Mouse (Mus musculus) limb, embryonic 15.5 days (tissue): ENCODE measurements around the gene Prr12. TPM values are rescaled to one million over a fixed set of nuclear protein-coding genes. Genes with fewer than 3 reads are reported as not detected.

Experiments
- ATAC-seq: fragments of 200-750 bp; cut with Nextera tagmentation; 2 replicates; pipeline ENCODE4 v1.8.0; 2017; ENCODE audit warnings: low read depth, moderate TSS enrichment; ENCODE audit not compliant: insufficient number of reproducible peaks, low FRiP score, low TSS enrichment
- H3K27ac ChIP-seq: fragments of 300-500 bp; sonication (generic); 2 replicates; pipeline ENCODE4 v1.5.1; 2015; ENCODE audit warnings: moderate library complexity, mild to moderate bottlenecking, inconsistent platforms
- H3K27me3 ChIP-seq: fragments of 300-500 bp; sonication (generic); 2 replicates; pipeline ENCODE4 v1.6.1; 2015; ENCODE audit warnings: inconsistent platforms
- H3K36me3 ChIP-seq: fragments of 300-500 bp; sonication (generic); 2 replicates; pipeline ENCODE4 v1.6.1; 2015; ENCODE audit warnings: inconsistent platforms
- H3K4me1 ChIP-seq: fragments of 300-500 bp; sonication (generic); 2 replicates; pipeline ENCODE4 v1.6.1; 2015; ENCODE audit warnings: inconsistent platforms
- H3K4me2 ChIP-seq: fragments of 300-500 bp; sonication (generic); 2 replicates; pipeline ENCODE4 v1.6.1; 2015; ENCODE audit warnings: mild to moderate bottlenecking, inconsistent platforms
- H3K4me3 ChIP-seq: fragments of 300-500 bp; sonication (generic); 2 replicates; pipeline ENCODE4 v1.5.1; 2015; ENCODE audit warnings: mild to moderate bottlenecking, inconsistent platforms
- H3K9ac ChIP-seq: fragments of 300-500 bp; sonication (generic); 2 replicates; pipeline ENCODE4 v1.6.1; 2015; ENCODE audit warnings: inconsistent platforms
- H3K9me3 ChIP-seq: fragments of 300-500 bp; sonication (generic); 2 replicates; pipeline ENCODE4 v1.6.1; 2016; ENCODE audit warnings: inconsistent platforms
- WGBS: fragments of 180-500 bp; shearing (Covaris S2); methylation state at CpG from one replicate; pipeline ENCODE4 v1.1.7; 2015; 5-methylcytosine and 5-hydroxymethylcytosine counted together
- polyA plus RNA-seq: library from polyadenylated mRNA; unstranded; fragments of >200 nt; fragmentation: Nextera tagmentation; extraction: Ambion mirVana; gene quantifications from 2 replicates; pipeline ENCODE4 v1.2.1, GENCODE M21; 2015

Gene Prr12
- polyA plus RNA-seq, 1 experiment from 2014 or later, result 11.5 TPM

DNA sequence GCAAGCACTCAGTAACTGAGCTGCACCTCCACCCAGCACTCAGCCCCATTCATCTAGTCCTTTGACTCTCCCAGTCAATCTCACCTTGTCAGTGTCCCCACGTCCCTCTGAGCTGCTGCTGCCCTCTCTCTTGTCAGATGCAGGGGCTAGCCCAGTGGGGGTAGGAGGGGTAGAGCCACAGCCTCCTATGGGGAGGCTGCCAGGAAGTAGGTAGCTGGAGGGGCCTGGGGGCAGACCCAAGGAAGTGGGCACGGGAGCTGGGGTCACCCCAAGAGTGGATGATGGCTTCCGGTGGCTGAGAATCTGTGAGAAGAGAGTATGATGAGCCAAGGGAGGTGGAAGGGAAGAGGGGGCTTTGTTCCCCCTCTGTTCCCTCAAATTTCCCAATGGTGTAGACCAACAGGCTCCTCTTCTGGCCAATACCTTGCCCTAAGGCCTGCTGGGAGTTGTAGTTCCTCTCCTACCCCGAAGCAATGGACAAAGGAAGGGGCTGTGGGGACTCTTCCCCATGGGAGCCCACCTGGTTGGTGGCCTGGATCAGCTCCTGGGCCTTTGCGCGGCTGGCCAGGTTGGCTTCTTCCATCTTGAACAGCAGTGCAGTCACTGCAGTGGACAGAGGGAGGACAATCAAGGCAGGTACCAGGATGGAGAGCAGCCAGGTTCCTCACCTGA is 47.2 kb downstream of the Prr12 start:
- WGBS, result 86% methylated on average over 6 of the region's 6 CpGs
- ATAC-seq, result no peak
- Histone ChIP-seq H3K27me3 (no peaks in the 10 kb centered on the region), H3K36me3 (peaks cover 98% of the 10 kb centered on the region), H3K4me2 (no peak overlapping the region), H3K4me3 (no peak overlapping the region), H3K9me3 (no peaks in the 10 kb centered on the region), H3K9ac (no peak overlapping the region), H3K27ac (no peak overlapping the region), H3K4me1 (peaks cover 8% of the 10 kb centered on the region; the same call in 1 of the 2 replicates)

DNA sequence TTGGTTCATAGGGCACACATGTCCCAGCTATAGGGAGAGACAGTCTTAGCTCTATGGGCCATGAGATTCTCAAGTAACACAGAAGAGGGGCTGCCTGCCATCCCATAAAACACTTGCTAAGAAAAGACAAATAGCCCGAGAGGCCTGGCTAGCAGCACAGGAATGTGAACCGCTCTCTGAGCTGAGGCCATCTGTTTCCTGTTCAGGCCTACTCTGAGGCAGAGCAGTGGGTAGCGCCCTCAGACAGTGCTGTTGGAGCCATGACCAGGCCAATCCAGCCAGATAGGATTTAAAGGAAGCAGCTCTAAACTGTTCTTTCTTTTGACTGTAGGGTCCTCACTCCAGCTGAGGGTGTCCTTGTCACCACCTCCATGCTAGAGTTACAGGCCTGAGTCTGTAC is 48.1 kb downstream of the Prr12 start:
- Histone ChIP-seq H3K4me3 (no peak overlapping the region), H3K27me3 (no peaks in the 10 kb centered on the region), H3K36me3 (peaks cover 98% of the 10 kb centered on the region), H3K9me3 (no peaks in the 10 kb centered on the region), H3K27ac (0 out of 2 replicates have a peak overlapping the region, but pooled peaks have one; percentile 29), H3K4me2 (no peak overlapping the region), H3K9ac (no peak overlapping the region), H3K4me1 (peaks cover 16% of the 10 kb centered on the region)
- no peak for ATAC-seq
- 31% methylated on average over 3 of the region's 3 CpGs for WGBS

DNA sequence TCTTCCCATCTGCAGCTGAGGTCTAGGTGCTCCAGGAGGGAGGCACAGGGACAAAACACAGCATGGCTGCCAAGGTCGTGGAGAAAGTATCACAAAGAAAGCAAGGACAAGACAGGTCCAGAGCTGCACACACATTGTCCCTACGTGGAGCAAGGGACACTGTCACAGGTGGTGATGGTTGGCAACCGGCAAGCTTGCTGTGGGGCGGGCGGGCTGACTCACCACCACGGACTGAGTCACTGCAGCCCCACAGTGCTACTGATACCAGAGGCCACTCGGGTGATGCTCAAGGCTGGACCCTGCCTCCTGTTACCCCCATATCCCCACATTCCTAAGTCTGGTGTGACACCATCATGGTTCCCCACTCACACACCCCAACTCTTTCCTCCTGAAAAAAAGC is 50.2 kb downstream of the Prr12 start:
- no peaks in the 10 kb centered on the region for H3K27me3 ChIP-seq
- H3K9ac ChIP-seq, result no peak overlapping the region
- peaks cover 78% of the 10 kb centered on the region for H3K36me3 ChIP-seq
- WGBS, result 81% methylated on average over 7 of the region's 7 CpGs
- ATAC-seq, result no peak
- no peak overlapping the region for H3K4me3 ChIP-seq
- H3K4me1 ChIP-seq, result peaks cover 25% of the 10 kb centered on the region
- no peak overlapping the region for H3K4me2 ChIP-seq
- H3K27ac ChIP-seq, result no peak overlapping the region
- no peaks in the 10 kb centered on the region for H3K9me3 ChIP-seq

DNA sequence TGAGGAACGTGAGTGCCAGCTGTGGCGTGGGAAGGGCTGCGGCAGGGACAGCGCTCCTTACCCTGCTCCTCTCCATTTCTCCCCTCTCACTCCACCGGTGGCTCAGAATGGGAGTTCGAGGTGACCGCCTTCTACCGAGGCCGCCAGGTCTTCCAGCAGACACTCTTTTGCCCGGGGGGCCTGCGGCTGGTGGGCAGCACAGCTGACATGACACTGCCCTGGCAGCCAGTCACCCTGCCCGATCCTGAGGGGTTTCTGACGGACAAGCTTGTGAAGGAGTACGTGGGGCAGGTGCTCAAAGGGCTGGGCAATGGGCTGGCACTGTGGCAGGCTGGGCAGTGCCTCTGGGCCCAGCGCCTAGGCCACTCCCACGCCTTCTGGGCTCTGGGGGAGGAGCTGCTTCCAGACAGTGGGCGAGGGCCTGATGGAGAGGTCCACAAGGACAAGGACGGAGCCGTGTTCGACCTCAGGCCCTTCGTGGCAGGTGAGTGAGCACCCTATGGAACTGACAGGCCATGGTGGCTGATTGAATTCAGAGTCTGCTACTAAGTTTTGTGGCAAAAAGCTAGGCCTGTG is 52.1 kb downstream of the Prr12 start:
- no peaks in the 10 kb centered on the region for H3K9me3 ChIP-seq
- peaks cover 37% of the 10 kb centered on the region for H3K4me1 ChIP-seq
- no peak overlapping the region for H3K4me3 ChIP-seq
- H3K27ac ChIP-seq, result peak overlapping the region; percentile 14; the same call in 1 of the 2 replicates
- H3K9ac ChIP-seq, result no peak overlapping the region
- H3K4me2 ChIP-seq, result no peak overlapping the region
- no peaks in the 10 kb centered on the region for H3K27me3 ChIP-seq
- WGBS, result 80% methylated on average over 21 of the region's 21 CpGs
- peaks cover 63% of the 10 kb centered on the region for H3K36me3 ChIP-seq
- no peak for ATAC-seq

DNA sequence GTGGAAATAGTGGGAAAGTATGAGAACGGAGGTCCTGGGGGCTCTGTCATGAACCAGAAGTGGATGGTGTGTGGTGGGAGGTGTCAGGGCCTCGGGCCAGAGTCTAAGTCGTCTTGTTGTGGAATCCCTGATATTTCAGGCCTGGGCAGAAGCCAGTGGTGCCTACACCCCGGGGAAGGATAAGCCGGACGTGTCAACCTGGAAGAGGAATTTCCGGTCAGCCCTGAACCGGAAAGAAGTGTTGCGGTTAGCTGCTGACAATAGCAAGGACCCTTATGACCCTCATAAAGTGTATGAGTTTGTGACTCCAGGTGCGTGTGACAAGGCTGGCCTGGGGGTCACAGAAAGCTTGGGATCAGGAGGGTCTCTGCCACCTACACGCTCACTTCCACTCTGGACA is 52.9 kb downstream of the Prr12 start:
- peaks cover 63% of the 10 kb centered on the region for H3K36me3 ChIP-seq
- 69% methylated on average over 11 of the region's 11 CpGs for WGBS
- no peak overlapping the region for H3K27ac ChIP-seq
- H3K9ac ChIP-seq, result no peak overlapping the region
- no peak for ATAC-seq
- peaks cover 33% of the 10 kb centered on the region for H3K4me1 ChIP-seq
- H3K4me3 ChIP-seq, result no peak overlapping the region
- no peak overlapping the region for H3K4me2 ChIP-seq
- no peaks in the 10 kb centered on the region for H3K9me3 ChIP-seq
- H3K27me3 ChIP-seq, result no peaks in the 10 kb centered on the region

DNA sequence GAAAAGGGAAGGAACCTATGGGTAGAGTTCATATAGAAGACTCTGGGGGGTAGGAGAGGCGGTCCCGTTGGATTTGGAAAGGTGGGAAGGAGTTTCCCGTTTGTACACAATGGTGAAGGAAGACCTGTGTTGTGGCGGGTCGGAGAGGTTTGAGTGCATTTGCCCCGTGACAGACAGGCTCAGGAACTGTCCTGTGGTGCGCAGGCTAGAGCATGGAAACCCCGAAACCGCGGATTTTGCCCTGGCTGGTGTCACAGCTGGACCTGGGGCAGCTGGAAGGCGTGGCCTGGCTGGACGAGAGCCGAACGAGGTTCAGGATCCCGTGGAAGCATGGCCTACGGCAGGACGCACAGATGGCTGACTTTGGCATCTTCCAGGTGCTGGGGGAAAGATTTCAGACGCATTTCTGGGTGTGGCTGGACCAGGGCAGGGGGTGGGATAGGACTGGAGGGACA is 54.2 kb downstream of the Prr12 start, which contains the start of gene Bcl2l12:
Gene Bcl2l12, minus strand, starts transcription at position 212 of the 455 bp plus-strand sequence.
- Histone ChIP-seq H3K27me3 (no peaks in the 10 kb centered on the region), H3K4me3 (peak within 1 kb of the TSS; percentile 62), H3K27ac (peak within 1 kb of the TSS; percentile 92), H3K36me3 (peaks cover 65% of the 10 kb centered on the region), H3K9ac (peak within 1 kb of the TSS; percentile 62), H3K4me2 (peak within 1 kb of the TSS; percentile 86), H3K4me1 (peaks cover 33% of the 10 kb centered on the region), H3K9me3 (no peaks in the 10 kb centered on the region)
- WGBS, result 1% methylated on average over 18 of the region's 18 CpGs
- no peak for ATAC-seq

DNA sequence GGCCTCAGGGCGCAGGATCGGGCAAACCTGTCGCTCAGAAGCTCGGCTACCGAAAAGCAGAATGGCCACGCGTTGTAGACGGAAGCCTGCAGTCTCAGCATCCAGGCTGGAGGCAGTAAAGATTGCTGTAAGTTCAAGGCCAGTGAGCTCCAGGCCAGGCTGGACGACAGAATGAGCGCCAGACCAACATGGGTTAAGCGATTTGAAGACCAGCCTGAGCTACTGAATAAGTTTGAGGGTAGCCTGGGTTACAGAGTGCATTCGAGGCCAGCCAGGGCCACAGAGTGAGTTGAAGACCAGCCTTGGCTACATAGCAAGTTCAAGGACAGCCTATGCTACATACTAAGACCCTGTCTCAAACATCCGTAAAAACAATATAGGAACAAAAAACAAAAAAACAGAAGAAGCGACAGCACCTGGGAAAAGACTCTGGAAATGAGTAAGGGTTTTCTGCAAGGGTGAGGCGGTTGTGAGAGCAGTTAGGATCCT is 54.7 kb downstream of the Prr12 start:
- ATAC-seq, result no peak
- peaks cover 65% of the 10 kb centered on the region for H3K36me3 ChIP-seq
- no peaks in the 10 kb centered on the region for H3K9me3 ChIP-seq
- H3K9ac ChIP-seq, result peak overlapping the region; percentile 62
- H3K4me1 ChIP-seq, result peaks cover 33% of the 10 kb centered on the region
- H3K27me3 ChIP-seq, result no peaks in the 10 kb centered on the region
- H3K27ac ChIP-seq, result peak overlapping the region; percentile 92
- H3K4me2 ChIP-seq, result peak overlapping the region; percentile 86
- WGBS, result 2% methylated on average over 15 of the region's 15 CpGs
- peak overlapping the region; percentile 62 for H3K4me3 ChIP-seq

DNA sequence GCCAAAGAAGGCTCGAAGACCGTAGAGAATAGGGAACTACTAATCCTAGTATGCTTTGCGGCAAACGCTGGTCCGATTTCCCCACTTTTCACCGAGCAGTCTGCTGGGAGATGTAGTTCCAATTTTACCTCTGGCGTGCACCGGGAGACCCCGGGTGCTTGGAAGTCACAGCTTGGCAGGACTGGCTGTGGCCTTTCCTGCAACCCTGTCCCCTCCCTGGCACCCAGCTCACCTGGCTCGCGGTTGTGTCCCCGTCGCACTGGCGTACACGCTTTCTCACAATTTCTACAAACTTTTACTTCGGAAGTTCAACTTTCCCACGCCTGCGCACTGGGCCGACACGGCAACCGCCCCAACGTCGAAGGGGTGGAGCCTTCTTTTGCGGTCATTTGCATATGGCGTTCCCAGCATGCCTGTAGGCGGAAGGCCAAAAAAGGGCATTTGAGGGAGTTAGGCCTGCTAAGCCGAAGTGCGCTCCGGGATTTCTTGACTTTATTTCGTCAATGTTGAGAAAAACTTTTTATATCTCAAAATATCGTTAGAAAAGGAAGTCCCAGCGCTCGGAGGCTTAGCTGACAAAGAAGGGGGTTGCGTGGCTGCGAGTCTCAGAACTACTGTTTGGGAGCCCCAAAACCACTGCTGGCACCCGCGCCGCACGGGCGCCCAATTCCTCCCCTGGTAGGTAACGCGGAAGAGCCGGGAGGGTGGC is 55.3 kb downstream of the Prr12 start, which contains the start of gene Irf3:
Gene Irf3, plus strand, starts transcription at position 418 of the 709 bp plus-strand sequence.
- WGBS, result under 1% methylated on average over 43 of the region's 43 CpGs
- H3K4me3 ChIP-seq, result peak within 1 kb of the TSS; percentile 62
- ATAC-seq, result peak; percentile 90
- peaks cover 33% of the 10 kb centered on the region for H3K4me1 ChIP-seq
- peak within 1 kb of the TSS; percentile 92 for H3K27ac ChIP-seq
- peak within 1 kb of the TSS; percentile 86 for H3K4me2 ChIP-seq
- no peaks in the 10 kb centered on the region for H3K27me3 ChIP-seq
- peak within 1 kb of the TSS; percentile 62 for H3K9ac ChIP-seq
- no peaks in the 10 kb centered on the region for H3K9me3 ChIP-seq
- peaks cover 65% of the 10 kb centered on the region for H3K36me3 ChIP-seq

DNA sequence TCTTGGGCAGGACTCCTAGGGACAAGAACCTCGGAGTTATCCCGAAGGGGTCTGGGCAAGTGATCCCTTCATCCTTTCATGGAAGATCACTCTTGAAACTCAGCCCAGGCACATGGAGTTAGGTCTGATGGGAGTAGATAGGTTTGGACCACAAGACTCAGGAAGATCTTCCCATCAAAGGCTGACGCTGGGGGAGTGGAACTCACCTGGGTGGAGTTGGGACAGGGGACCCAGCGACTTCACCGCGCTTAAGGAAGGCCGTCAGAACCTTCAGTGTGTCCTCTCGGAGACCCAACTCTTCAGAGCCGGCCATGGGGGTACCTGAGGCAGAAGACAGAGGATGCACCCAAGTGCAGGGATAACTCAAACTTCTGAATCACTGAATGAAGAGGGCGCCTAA is 56.0 kb downstream of the Prr12 start:
- Histone ChIP-seq H3K36me3 (peaks cover 65% of the 10 kb centered on the region), H3K9ac (peak overlapping the region; percentile 60), H3K27ac (peak overlapping the region; percentile 92), H3K4me1 (peaks cover 33% of the 10 kb centered on the region), H3K27me3 (no peaks in the 10 kb centered on the region), H3K4me3 (peak overlapping the region; percentile 62), H3K9me3 (no peaks in the 10 kb centered on the region), H3K4me2 (peak overlapping the region; percentile 80)
- ATAC-seq, result no peak
- WGBS, result 10% methylated on average over 10 of the region's 10 CpGs

DNA sequence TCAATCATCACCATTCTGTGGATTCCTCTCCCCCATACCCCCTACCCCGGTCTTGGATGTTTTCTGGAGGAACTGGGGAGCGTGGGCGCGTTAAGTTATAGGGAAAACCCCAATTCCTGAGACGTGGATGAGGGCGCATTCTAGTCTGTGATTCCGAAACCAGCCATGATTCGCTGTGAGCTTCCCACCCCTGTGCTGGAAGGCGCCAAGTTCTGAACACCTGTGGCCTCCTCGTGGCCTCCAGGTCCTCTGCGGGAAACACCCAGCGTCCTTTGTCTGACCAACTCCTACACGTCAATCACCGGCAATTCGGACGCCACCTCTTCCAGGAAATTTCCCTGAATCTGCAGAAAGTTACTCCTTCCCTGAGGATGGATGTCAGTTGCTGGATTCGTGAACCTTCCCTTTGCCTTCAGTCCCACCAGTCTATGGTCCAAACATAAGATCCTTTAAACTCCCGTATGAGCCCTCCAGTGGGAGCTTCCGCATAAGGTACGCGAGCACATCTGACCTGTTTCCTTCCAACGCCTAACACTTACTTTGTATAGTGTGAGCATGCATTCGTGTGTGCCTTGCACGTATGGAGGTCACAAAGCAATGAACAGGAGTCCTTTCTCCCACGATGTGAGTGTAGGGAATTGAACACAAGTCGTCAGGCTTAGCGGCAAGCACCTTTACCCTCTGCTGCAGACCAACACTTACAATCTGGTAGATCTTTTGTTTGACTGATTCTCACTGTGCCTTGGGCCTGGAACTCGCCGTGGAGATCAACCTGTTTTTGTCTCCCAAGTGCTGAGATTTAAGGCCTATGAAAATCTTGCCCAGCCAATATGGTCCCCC is 65.6 kb downstream of the Prr12 start:
- peaks cover 37% of the 10 kb centered on the region for H3K36me3 ChIP-seq
- H3K4me3 ChIP-seq, result peak overlapping the region; percentile 63
- under 1% methylated on average over 29 of the region's 29 CpGs for WGBS
- no peaks in the 10 kb centered on the region for H3K27me3 ChIP-seq
- H3K4me1 ChIP-seq, result peaks cover 34% of the 10 kb centered on the region
- peak; percentile 1; the same call in 1 of the 2 replicates for ATAC-seq
- H3K27ac ChIP-seq, result peak overlapping the region; percentile 97
- peak overlapping the region; percentile 57 for H3K4me2 ChIP-seq
- peak overlapping the region; percentile 64 for H3K9ac ChIP-seq
- no peaks in the 10 kb centered on the region for H3K9me3 ChIP-seq

DNA sequence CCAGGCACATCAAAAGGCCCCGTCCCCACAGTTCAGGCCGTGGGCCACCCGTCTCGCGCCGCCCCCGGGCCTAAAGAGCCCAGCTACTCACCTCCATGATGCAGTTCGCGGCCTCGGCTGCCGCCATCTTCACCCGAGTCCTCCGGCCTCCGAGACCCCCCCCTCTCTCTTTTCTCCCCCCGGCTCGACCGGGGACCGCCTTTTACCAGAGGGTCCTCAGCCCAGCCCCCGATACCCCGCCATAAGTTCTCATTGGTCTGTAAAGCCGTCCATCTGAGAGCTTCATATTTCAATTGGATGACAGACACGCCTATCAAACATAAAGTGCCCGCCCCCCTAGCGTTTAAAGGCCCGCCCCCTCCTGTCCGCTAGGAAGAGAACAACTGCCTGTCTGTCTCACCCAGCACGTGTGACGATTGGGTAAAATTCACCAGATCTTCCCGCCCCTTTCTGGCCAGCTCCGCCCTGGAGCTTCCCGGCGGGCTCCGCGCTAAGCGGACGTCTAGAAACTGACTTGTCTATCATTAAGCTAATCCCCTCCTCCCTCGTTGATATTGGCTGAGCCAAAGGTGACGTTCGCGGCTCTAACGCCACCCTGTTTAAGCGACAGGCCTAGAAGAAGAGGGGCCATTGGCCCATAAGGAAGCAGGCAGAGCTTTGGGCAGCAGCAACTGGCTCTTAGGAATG is 66.3 kb downstream of the Prr12 start, which contains the start of gene Prmt1:
Gene Prmt1, minus strand, starts transcription at position 377 of the 687 bp plus-strand sequence.
- WGBS, result under 1% methylated on average over 42 of the region's 42 CpGs
- H3K36me3 ChIP-seq, result peaks cover 37% of the 10 kb centered on the region

More for the DNA sequence above, 66.3 kb downstream of the Prr12 start, which contains the start of gene Prmt1:
- Histone ChIP-seq H3K9ac (peak within 1 kb of the TSS; percentile 89), H3K27ac (peak within 1 kb of the TSS; percentile 97), H3K4me2 (peak within 1 kb of the TSS; percentile 66), H3K4me3 (peak within 1 kb of the TSS; percentile 63), H3K27me3 (no peaks in the 10 kb centered on the region), H3K9me3 (no peaks in the 10 kb centered on the region), H3K4me1 (peaks cover 34% of the 10 kb centered on the region)
- ATAC-seq, result peak; percentile 97
